Mouse (Mus musculus): Measurements from ENCODE around the gene Sfxn5. TPM values are rescaled to one million over a fixed set of nuclear protein-coding genes. Genes with fewer than 3 reads are reported as not detected.

Sfxn5 gene
- polyA plus RNA-seq, 1 experiment: 2.0 TPM

DNA sequence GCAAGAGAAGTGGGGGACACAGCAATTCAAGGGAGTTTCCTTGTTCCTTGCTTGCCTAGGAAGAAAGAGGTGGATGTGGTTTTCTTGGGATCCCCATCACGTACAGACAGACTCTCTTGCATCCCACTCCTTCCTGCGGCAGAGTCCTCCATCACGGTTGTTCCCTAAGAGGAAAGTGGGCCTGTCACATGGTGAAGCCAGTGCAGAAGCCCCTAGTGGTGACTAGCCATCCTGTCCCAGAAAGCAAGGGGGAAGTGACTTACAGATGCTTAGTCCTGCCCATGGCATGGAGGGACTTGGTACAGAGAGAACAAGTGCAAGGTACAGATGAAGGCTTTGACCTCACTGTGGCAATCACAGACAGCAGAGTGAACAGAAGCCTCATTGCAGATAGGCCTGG lies 79.9 kb downstream of the Sfxn5 start:
- Histone ChIP-seq H3K36me3 (ENCODE audit: control insufficient read depth, insufficient read depth) (no peaks in the 10 kb centered on the region), H3K4me2 (ENCODE audit: low read depth) (no peak overlapping the region), H3ac (ENCODE audit: control insufficient read depth, insufficient read length) (no peak overlapping the region), H3K79me2 (ENCODE audit: control insufficient read depth, insufficient read depth) (no peaks in the 10 kb centered on the region), H3K4me3 (no peak overlapping the region), H3K27me3 (ENCODE audit: control insufficient read depth, insufficient read depth, insufficient read length) (peaks cover 4% of the 10 kb centered on the region)
- TF ChIP-seq POLR2AphosphoS2 (IDR thresholded peaks at IDR 0.05; ENCODE audit: insufficient read length, low read depth): no peak
- TF ChIP-seq CEBPB (IDR thresholded peaks at IDR 0.05; ENCODE audit: insufficient read depth, poor library complexity, severe bottlenecking): no peak
- TF ChIP-seq TCF12 (IDR thresholded peaks at IDR 0.05; ENCODE audit: insufficient read depth, poor library complexity, severe bottlenecking): no peak
- TF ChIP-seq MAX (IDR thresholded peaks at IDR 0.05; ENCODE audit: low read depth): no peak

DNA sequence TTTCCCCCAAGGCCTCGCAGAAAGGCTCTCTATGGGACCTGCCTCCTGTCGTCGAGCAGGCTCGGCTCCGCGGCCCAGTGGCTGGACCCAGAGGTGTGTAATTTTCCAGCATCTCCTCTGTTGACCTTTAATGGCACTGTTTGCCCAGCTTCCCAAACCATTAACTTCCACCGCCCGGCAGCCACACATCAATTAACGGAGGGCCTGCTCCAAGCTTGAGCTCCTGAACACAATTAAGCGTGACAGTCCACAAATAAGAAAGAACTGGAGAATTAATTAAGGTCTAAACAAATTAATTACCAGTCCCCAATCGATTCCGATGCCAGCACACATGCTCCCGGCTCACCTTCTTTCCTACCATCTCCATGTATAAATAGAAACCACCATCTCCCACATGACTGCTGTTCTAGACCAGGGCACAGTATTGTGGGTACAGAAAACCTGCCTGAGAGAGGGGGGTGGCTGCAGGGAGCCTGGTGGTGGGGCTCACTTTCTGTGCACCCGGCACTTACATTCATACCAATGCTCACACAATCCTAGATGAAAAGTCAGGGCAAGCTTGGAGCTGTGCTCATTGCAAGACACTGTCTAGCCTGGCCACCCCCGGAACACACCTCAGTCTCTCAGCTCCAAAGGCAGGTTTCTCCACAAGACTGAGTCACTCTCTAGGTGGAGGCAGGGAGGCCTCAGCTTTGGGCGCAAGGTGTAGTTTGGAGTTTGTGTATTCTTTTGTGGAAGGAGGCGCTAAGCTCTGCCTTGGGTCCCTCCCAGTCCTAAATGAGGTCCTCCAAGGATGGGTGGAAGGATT lies 80.8 kb downstream of the Sfxn5 start:
- no peak overlapping the region for H3K4me3 ChIP-seq
- H3K4me2 ChIP-seq (ENCODE audit: low read depth): no peak overlapping the region
- no peak overlapping the region for H3ac ChIP-seq (ENCODE audit: control insufficient read depth, insufficient read length)
- peaks cover 4% of the 10 kb centered on the region for H3K27me3 ChIP-seq (ENCODE audit: control insufficient read depth, insufficient read depth, insufficient read length)
- H3K79me2 ChIP-seq (ENCODE audit: control insufficient read depth, insufficient read depth): no peaks in the 10 kb centered on the region
- no peaks in the 10 kb centered on the region for H3K36me3 ChIP-seq (ENCODE audit: control insufficient read depth, insufficient read depth)
- TF ChIP-seq CEBPB (IDR thresholded peaks at IDR 0.05; ENCODE audit: insufficient read depth, poor library complexity, severe bottlenecking): no peak
- TF ChIP-seq TCF3 (IDR thresholded peaks at IDR 0.05; ENCODE audit: insufficient read length, low read depth): no peak
- TF ChIP-seq MYOD1 (IDR thresholded peaks at IDR 0.05; ENCODE audit: control insufficient read depth in 1 of 3, insufficient read length in 2 of 3, low read depth in 2 of 3): no peak
- no peak for TF ChIP-seq POLR2AphosphoS2 (IDR thresholded peaks at IDR 0.05; ENCODE audit: insufficient read length, low read depth)
- no peak for TF ChIP-seq MAX (IDR thresholded peaks at IDR 0.05; ENCODE audit: low read depth)
- TF ChIP-seq REST (IDR thresholded peaks at IDR 0.05; ENCODE audit: insufficient read depth, insufficient read length): no peak
- no peak for TF ChIP-seq POLR2A (IDR thresholded peaks at IDR 0.05; ENCODE audit: insufficient read length, low read depth)
- no peak for TF ChIP-seq TCF12 (IDR thresholded peaks at IDR 0.05; ENCODE audit: insufficient read depth, poor library complexity, severe bottlenecking)
- TF ChIP-seq USF1 (IDR thresholded peaks at IDR 0.05; ENCODE audit: low read depth): no peak

DNA sequence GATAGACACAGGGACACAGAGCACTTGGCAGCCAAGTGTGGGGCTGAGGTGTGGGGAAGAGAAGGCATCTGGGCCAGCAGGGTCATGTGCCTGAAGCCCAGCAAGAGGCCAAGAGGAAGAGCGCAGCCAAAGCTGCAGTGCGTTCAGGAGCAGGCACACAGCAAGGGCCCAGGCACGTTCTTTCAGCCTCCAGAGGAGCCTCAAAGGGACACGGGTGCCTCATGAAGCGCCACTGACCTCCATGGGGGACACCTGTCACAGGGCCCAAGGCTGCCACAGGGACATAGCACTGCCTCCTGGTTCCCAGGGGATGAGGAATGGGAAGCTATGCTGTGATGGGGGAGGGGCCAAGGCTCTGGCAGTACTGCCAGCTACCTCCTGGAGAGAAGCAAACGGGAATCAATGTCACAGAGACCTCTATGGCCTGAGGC lies 82.4 kb downstream of the Sfxn5 start:
- Histone ChIP-seq H3ac (ENCODE audit: control insufficient read depth, insufficient read length) (no peak overlapping the region), H3K36me3 (ENCODE audit: control insufficient read depth, insufficient read depth) (no peaks in the 10 kb centered on the region), H3K79me2 (ENCODE audit: control insufficient read depth, insufficient read depth) (no peaks in the 10 kb centered on the region), H3K4me2 (ENCODE audit: low read depth) (no peak overlapping the region), H3K4me3 (no peak overlapping the region), H3K27me3 (ENCODE audit: control insufficient read depth, insufficient read depth, insufficient read length) (no peaks in the 10 kb centered on the region)
- no peak for TF ChIP-seq USF1 (IDR thresholded peaks at IDR 0.05; ENCODE audit: low read depth)
- no peak for TF ChIP-seq POLR2A (IDR thresholded peaks at IDR 0.05; ENCODE audit: insufficient read length, low read depth)
- no peak for TF ChIP-seq MYOD1 (IDR thresholded peaks at IDR 0.05; ENCODE audit: control insufficient read depth in 1 of 3, insufficient read length in 2 of 3, low read depth in 2 of 3)
- TF ChIP-seq POLR2AphosphoS2 (IDR thresholded peaks at IDR 0.05; ENCODE audit: insufficient read length, low read depth): no peak
- no peak for TF ChIP-seq E2F4 (IDR thresholded peaks at IDR 0.05; ENCODE audit: insufficient read depth)
- no peak for TF ChIP-seq MYOG (IDR thresholded peaks at IDR 0.05; ENCODE audit: control insufficient read depth in 1 of 3, insufficient read depth in 1 of 3, insufficient read length in 2 of 3, low read depth in 2 of 3)
- no peak for TF ChIP-seq SRF (IDR thresholded peaks at IDR 0.05; ENCODE audit: control insufficient read depth, insufficient read length, low read depth)
- no peak for TF ChIP-seq CEBPB (IDR thresholded peaks at IDR 0.05; ENCODE audit: insufficient read depth, poor library complexity, severe bottlenecking)
- TF ChIP-seq REST (IDR thresholded peaks at IDR 0.05; ENCODE audit: insufficient read depth, insufficient read length): no peak
- no peak for TF ChIP-seq TCF12 (IDR thresholded peaks at IDR 0.05; ENCODE audit: insufficient read depth, poor library complexity, severe bottlenecking)
- TF ChIP-seq MAX (IDR thresholded peaks at IDR 0.05; ENCODE audit: low read depth): no peak
- no peak for TF ChIP-seq TCF3 (IDR thresholded peaks at IDR 0.05; ENCODE audit: insufficient read length, low read depth)

DNA sequence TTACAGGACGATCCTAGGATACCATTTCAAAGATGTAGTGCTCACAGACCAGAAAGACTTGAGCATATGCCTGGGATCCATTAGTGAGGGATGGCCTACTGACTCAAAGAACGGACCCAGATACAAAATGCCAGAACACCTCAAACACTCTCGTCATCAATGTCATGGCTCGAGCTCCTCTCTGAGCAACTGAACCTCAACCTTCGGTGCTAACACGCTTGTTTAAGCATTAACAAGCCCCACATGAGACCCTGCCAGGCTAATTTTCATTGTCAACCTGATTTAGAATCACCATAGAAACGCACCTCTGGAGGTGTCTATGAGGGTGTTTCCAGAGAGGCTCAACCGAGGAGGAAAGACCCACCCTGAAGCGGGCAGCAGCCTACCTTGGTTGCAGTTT lies 83.4 kb downstream of the Sfxn5 start:
- Histone ChIP-seq H3K4me2 (ENCODE audit: low read depth) (no peak overlapping the region), H3K36me3 (ENCODE audit: control insufficient read depth, insufficient read depth) (no peaks in the 10 kb centered on the region), H3K4me3 (no peak overlapping the region), H3K27me3 (ENCODE audit: control insufficient read depth, insufficient read depth, insufficient read length) (no peaks in the 10 kb centered on the region), H3ac (ENCODE audit: control insufficient read depth, insufficient read length) (no peak overlapping the region), H3K79me2 (ENCODE audit: control insufficient read depth, insufficient read depth) (no peaks in the 10 kb centered on the region)
- TF ChIP-seq MYOD1 (IDR thresholded peaks at IDR 0.05; ENCODE audit: control insufficient read depth in 1 of 3, insufficient read length in 2 of 3, low read depth in 2 of 3) (no peak), MAX (IDR thresholded peaks at IDR 0.05; ENCODE audit: low read depth) (no peak), POLR2A (IDR thresholded peaks at IDR 0.05; ENCODE audit: insufficient read length, low read depth) (no peak), REST (IDR thresholded peaks at IDR 0.05; ENCODE audit: insufficient read depth, insufficient read length) (no peak)

DNA sequence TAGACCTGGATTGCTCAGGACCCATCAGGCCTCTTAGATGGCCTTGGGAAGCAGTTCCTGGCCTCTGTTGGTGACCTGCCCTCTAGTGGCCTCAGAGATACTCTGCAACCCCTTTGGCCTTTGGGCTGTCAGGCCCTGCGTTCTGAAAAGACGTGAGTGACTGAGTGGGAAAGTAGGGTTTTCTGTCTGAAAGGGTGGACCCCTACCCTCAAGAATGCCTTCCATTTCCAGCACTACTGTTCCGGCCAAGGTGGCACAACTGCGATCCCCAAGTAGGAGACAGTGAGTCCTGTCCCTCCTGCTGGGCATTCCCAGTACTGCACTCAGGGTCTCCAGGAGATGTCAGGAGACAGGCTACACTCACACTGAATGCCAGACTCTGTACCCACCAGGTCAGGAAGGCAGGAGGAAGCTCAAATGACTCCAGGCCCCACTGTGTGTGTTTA lies 94.2 kb downstream of the Sfxn5 start:
- Histone ChIP-seq H3K79me2 (ENCODE audit: control insufficient read depth, insufficient read depth) (no peaks in the 10 kb centered on the region), H3ac (ENCODE audit: control insufficient read depth, insufficient read length) (no peak overlapping the region), H3K36me3 (ENCODE audit: control insufficient read depth, insufficient read depth) (no peaks in the 10 kb centered on the region), H3K4me2 (ENCODE audit: low read depth) (no peak overlapping the region), H3K4me3 (no peak overlapping the region), H3K27me3 (ENCODE audit: control insufficient read depth, insufficient read depth, insufficient read length) (no peaks in the 10 kb centered on the region)
- TF ChIP-seq CEBPB (IDR thresholded peaks at IDR 0.05; ENCODE audit: insufficient read depth, poor library complexity, severe bottlenecking): no peak
- TF ChIP-seq TCF3 (IDR thresholded peaks at IDR 0.05; ENCODE audit: insufficient read length, low read depth): no peak
- no peak for TF ChIP-seq TCF12 (IDR thresholded peaks at IDR 0.05; ENCODE audit: insufficient read depth, poor library complexity, severe bottlenecking)
- TF ChIP-seq MYOD1 (IDR thresholded peaks at IDR 0.05; ENCODE audit: control insufficient read depth in 1 of 3, insufficient read length in 2 of 3, low read depth in 2 of 3): no peak
- no peak for TF ChIP-seq MYOG (IDR thresholded peaks at IDR 0.05; ENCODE audit: control insufficient read depth in 1 of 3, insufficient read depth in 1 of 3, insufficient read length in 2 of 3, low read depth in 2 of 3)
- no peak for TF ChIP-seq MAX (IDR thresholded peaks at IDR 0.05; ENCODE audit: low read depth)
- TF ChIP-seq POLR2AphosphoS2 (IDR thresholded peaks at IDR 0.05; ENCODE audit: insufficient read length, low read depth): no peak
- no peak for TF ChIP-seq USF1 (IDR thresholded peaks at IDR 0.05; ENCODE audit: low read depth)
- TF ChIP-seq REST (IDR thresholded peaks at IDR 0.05; ENCODE audit: insufficient read depth, insufficient read length): no peak
- no peak for TF ChIP-seq POLR2A (IDR thresholded peaks at IDR 0.05; ENCODE audit: insufficient read length, low read depth)
